Mouse (Mus musculus) embryo, embryonic 10 days (tissue): Measurements from ENCODE around the gene Gnaq.
"Not testable (repeated sequence)": the region's sequence is repeated elsewhere in the genome, so short reads cannot be mapped to it uniquely, and the experiment has no call there.

Source experiments
- DNase-seq: peaks from one replicate; pipeline ENCODE4 v3.0.0-alpha.2; 2015; ENCODE audit warnings: low spot score

Gnaq gene

DNA sequence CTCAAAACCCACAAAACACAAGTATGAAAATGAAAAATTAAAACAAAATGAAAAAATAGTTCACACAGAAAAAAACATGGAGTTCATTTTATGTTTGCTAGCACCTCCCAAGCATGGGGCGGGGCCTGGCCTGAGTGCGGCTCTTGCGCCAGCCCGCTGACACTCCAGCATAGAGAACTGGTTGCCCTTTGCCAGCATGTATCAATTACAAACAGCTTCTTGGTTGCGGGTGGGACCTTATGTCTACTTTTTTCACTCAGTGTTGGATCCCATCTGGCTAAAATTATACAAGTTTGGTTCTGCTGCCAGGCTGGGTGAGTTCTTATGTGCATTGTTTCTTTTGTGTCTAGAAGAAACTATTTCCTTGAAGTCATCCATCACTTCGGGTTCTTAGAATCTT is 14.8 kb downstream of the Gnaq start:
- DNase-seq = no peak

- no peak for DNase-seq
Measured at GRCm38 (mm10) chr19:16149094-16149493, 16.5 kb downstream of the Gnaq start.

DNA sequence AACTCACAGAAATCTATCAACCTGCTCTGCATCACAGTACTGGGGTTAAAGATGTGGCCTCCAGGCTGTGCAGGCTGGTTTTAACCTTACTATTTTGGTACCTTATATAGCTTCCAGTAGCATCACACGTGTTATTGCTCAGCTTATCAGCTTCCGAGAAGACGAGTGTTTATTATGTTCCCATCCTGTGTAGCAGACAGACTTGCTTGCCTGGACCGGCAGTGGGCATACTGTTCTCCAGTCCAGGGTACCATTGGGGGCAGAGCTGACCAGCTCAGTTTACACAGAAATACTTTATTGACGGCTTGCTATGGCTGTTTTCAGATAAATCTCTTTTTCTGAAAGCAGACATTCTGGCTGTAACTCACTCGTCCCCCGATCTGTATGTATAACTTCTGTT is 17.7 kb downstream of the Gnaq start:
- DNase-seq = no peak

DNA sequence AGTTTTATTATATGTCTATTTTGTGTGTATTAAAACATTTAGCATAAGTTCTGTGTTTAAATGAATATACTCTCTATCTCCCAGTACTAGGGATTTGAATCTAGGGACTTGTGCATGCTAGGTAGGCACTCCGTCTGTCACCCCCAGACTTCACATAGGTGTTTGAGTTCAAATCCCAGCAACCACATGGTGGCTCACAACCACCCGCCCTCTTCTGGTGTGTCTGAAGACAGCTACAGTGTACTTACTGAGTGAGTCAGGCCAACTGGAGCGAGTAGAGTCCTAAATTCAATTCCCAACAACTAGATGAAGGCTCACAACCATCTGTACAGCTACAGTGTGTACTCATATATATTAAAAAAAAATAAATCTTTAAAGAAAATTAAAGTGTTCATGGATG is 21.2 kb downstream of the Gnaq start:
- DNase-seq = no peak

GRCm38 (mm10) chr19:16154480-16154879 is 21.8 kb downstream of the Gnaq start:
- DNase-seq = no peak

DNA sequence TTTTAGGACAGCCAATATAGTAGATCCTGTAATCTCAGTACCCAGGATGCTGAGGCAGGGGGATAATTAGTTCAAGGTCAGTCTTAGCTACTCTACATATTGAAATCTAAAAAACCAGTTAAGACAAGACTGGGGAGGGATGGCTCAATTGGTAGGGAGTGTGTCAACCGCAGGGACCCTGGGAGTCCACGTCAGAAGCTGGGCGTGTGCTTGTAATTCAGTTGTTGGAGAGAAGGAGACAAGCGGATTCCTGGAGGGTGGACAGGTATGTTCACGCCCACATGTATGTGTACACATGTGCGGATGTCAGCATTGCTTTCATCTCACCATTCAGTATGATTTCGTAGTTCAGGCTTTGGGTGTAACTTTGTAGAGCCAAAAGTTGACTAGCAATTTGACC is 24.5 kb downstream of the Gnaq start:
- no peak for DNase-seq

DNA sequence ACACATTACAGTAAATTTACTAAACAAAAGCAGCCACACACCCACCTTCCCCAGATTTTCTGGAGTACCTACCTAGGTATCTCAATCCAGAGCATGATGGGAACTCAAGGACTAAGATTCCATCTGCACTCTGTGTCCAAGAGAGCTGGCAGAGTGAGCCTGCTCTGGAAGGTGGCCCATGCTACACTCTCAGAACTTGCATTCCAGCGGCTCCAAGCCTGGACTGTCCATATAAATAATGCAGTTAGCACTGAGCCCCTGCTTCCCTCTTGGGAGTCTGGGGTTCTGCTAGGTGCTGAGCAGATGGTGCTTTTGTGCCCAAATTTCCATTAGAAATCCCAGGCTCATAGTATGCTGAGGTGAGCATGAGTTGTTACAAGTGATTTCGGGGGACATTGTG is 28.1 kb downstream of the Gnaq start:
- DNase-seq = no peak

DNA sequence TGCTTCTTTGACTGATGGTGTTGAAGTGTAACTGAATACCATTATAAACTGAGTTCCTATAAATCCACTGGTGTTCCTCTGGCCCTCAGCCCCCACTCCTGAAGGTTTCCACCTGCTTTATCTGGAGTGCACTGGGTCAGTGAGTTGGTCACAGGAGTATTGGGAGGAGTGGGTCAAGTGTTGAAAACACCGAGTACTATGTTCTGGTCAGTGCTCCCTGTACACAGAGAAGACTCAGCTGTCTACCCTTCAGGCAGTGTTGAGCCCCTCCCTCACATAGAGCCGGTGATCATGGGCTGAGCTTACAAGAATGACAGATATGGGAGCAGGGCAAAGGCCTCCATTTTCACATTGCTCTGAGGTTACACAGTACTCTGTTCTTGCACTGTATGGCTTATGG is 28.6 kb downstream of the Gnaq start:
- no peak for DNase-seq

- not testable (repeated sequence) for DNase-seq
Measured at GRCm38 (mm10) chr19:16164396-16164795, 31.8 kb downstream of the Gnaq start.

GRCm38 (mm10) chr19:16167185-16167584 is 34.6 kb downstream of the Gnaq start:
- no peak for DNase-seq

DNA sequence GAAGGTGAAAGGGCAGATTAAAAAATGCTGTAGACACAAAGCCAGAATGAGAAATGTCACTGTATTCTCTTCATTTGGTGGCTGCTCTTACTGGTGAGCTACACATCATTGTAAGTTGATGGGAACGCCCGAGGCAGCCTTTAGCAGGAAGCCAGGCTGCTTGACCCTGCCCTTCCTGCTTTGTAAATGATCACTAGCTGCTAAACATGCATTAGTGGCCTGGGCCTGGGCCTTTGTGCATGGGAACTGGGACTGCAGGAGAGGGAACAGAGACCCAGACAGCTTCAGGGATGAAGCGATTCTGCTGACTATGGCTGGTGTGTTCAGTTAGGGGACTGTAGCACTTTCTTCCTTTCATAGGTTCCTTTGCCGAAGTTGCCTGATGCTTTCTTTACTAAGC is 35.6 kb downstream of the Gnaq start:
- DNase-seq = peak; percentile 82

- peak; percentile 43 for DNase-seq
Measured at GRCm38 (mm10) chr19:16168653-16169198, 36.1 kb downstream of the Gnaq start.

- DNase-seq = no peak
Measured at GRCm38 (mm10) chr19:16170724-16171123, 38.1 kb downstream of the Gnaq start.

- DNase-seq = no peak
Measured at GRCm38 (mm10) chr19:16173721-16174120, 41.1 kb downstream of the Gnaq start.

DNA sequence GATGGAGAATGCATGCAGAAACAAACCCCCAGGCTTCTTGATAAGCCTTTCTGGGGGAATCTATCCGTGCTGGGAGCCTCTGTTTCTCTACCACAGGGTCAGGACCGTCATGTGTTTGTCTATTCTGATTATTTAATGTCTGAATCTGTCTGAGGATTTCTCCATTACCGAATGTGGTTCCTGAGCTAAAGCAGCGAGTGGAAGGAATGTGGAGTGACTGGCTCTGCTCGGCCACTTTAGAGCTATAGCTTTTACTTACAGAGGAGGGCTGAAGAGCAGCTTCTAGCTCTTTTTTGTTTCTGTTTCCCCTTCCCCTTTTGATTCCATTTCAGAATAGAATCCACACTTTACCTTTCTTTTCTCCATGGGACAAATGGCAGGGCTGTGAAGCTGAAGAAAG is 43.8 kb downstream of the Gnaq start:
- no peak for DNase-seq

GRCm38 (mm10) chr19:16177139-16177727 is 44.6 kb downstream of the Gnaq start:
- DNase-seq = peak; percentile 11

- DNase-seq = no peak
Measured at GRCm38 (mm10) chr19:16181258-16181657, 48.6 kb downstream of the Gnaq start.

GRCm38 (mm10) chr19:16181852-16182475 is 49.3 kb downstream of the Gnaq start:
- peak; percentile 18 for DNase-seq

DNA sequence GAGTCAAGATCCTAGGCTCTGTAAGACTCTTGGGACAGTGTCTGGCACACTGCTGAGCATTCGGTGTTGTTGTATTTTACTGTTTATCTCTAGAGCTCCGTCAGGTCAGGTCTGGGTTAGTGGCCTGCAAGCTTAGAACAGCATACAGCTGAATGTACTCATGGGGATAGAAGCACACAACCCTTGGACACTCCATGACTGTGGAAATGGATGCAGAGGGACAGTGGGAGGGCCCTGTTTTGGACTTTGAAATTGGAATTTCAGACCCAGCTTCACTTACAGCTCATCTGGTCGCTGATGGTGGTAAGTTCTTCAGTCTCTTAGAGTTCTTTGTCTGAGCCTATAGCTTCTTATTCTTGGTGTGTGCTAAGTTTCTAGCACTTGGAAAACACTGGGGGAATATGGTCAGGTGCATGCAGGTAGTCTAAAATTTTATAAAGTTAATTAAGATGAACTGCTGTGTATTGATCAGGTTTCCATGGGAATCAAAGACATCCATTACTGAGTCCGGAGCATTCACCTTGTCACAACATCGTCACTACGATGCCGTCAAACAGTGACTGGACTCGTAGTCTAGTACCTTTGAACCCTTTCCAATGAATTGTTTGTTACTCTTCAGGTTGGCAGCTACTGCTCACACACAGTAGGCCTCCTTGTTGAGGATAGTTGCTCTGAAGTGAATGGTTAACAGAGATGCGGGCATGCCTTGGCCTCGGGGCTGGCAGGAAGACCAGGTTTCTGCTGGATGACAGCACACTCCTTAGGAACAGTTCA is 51.1 kb downstream of the Gnaq start:
- DNase-seq = no peak

DNA sequence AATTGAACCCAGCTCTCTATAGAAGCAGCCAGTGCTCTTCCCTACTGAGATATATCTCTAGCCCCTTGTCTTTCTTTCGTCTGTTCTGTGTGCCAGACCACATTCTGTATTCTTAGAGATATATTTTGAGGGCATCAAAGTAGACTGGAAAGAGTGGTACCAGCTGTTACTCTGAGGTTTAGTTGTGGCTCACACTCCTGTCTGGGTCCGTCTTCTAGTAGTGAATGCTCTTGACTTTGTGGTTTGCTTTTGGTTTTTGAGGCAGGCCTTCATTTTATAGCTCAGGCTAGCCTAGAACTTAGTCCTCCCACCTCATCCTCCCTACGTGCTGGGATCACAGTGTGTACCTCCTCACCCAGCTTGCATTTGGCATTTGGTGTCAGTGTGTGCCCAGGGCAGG is 54.4 kb downstream of the Gnaq start:
- no peak for DNase-seq

- DNase-seq = no peak
Measured at GRCm38 (mm10) chr19:16187952-16188351, 55.3 kb downstream of the Gnaq start.

- no peak for DNase-seq
Measured at GRCm38 (mm10) chr19:16189066-16189765, 56.6 kb downstream of the Gnaq start.

DNA sequence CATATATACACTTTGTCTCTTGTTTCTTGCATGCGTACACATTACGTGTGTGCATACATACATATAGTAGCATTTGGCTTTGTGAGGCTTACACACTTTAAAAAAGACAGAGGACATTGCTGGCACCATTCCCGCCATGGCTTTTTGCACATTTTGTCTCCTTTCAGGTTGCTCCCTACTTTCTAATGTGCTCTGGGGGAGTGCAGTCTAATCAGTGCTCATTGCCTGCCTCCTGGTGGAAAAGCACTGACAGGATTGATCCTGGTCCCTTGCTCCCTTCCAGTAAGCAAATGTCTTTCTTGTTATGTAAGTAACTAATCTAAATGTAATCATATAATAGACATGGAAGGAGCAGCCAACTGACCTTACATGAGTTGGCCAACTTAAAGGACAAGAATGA is 65.5 kb downstream of the Gnaq start:
- no peak for DNase-seq
